In genomic region chr6:60555590-60556235, GRCm38 (mm10) we compare ENCODE assay signal across 8 mouse cellular contexts.
DNase-seq lines count a peak whose midpoint lies in the region; ATAC-seq and TF ChIP-seq lines count a peak whose summit lies in the region.

No protein-coding gene starts in this region.

- H3K4me2 ChIP-seq in forebrain, embryonic 11.5 days (ENCODE audit: low read depth, low read length, severe bottlenecking): no peak overlapping the region
- peak overlapping the region; percentile 37 for H3K4me2 ChIP-seq in embryonic facial prominence, embryonic 14.5 days (ENCODE audit: low read depth, low read length)
- H3K4me2 ChIP-seq in midbrain, embryonic 13.5 days (replicated peaks): no peak overlapping the region

- H3K36me3 ChIP-seq in forebrain, embryonic 11.5 days (ENCODE audit: control insufficient read depth, insufficient read depth, low read length): no peaks in the 10 kb centered on the region
- no peaks in the 10 kb centered on the region for H3K36me3 ChIP-seq in forebrain, embryonic 10.5 days (replicated peaks)
- H3K36me3 ChIP-seq in embryonic facial prominence, embryonic 14.5 days (ENCODE audit: control insufficient read depth, insufficient read depth, low read length): no peaks in the 10 kb centered on the region
- H3K36me3 ChIP-seq in midbrain, embryonic 13.5 days: no peaks in the 10 kb centered on the region

- no peak for DNase-seq in forebrain, embryonic 11.5 days (ENCODE audit: low spot score)
- DNase-seq in forebrain, embryonic 10.5 days (ENCODE audit: extremely low spot score, low spot score): no peak
- DNase-seq in Patski (ENCODE audit: low read depth, low spot score): no peak
- DNase-seq in embryonic facial prominence, embryonic 14.5 days (ENCODE audit: low spot score): peak; percentile 56
- DNase-seq in kidney, postnatal 14 days: peak; percentile 22
- no peak for DNase-seq in ovary, postnatal 10 days (ENCODE audit: low spot score)
- no peak for DNase-seq in gastrocnemius, postnatal 14 days

- 51% methylated on average over 9 of the region's 9 CpGs for WGBS in forebrain, embryonic 11.5 days
- 52% methylated on average over 9 of the region's 9 CpGs for WGBS in forebrain, embryonic 10.5 days
- 38% methylated on average over 9 of the region's 9 CpGs for WGBS in embryonic facial prominence, embryonic 14.5 days
- WGBS in midbrain, embryonic 13.5 days: 51% methylated on average over 9 of the region's 9 CpGs

- ATAC-seq in forebrain, embryonic 11.5 days (replicated peaks; ENCODE audit: low FRiP score): peak; percentile 46; the same call in 1 of the 2 replicates
- ATAC-seq in Patski: no peak
- ATAC-seq in embryonic facial prominence, embryonic 14.5 days (ENCODE audit: low read depth): 0 out of 2 replicates have a peak, but pooled peaks have one; percentile 18
- ATAC-seq in midbrain, embryonic 13.5 days: 0 out of 2 replicates have a peak, but pooled peaks have one; percentile 24

- no peak overlapping the region for H3K9ac ChIP-seq in forebrain, embryonic 11.5 days (ENCODE audit: low read length)
- H3K9ac ChIP-seq in embryonic facial prominence, embryonic 14.5 days (ENCODE audit: low read depth, low read length): no peak overlapping the region
- no peak overlapping the region for H3K9ac ChIP-seq in midbrain, embryonic 13.5 days (replicated peaks)

- peaks cover 6% of the 10 kb centered on the region; the same call in 1 of the 2 replicates for H3K9me3 ChIP-seq in forebrain, embryonic 11.5 days (ENCODE audit: control insufficient read depth, low read length)
- H3K9me3 ChIP-seq in forebrain, embryonic 10.5 days: peaks cover 17% of the 10 kb centered on the region
- H3K9me3 ChIP-seq in embryonic facial prominence, embryonic 14.5 days (ENCODE audit: control insufficient read depth, low read length): peaks cover 13% of the 10 kb centered on the region; the same call in 1 of the 2 replicates
- H3K9me3 ChIP-seq in midbrain, embryonic 13.5 days: 0 out of 2 replicates have a peak, but pooled peaks cover 4% of the 10 kb centered on the region

- in situ Hi-C loops in Patski (cut with MboI; ENCODE audit: low pct_unique_long_range_greater_than_20kb): no loop called here

- CTCF ChIA-PET in Patski (lab: Charles Lee): no interaction called here

- intact Hi-C loops in gastrocnemius, postnatal 14 days (cut with DNase I; ENCODE audit: low total_unique reads): no loop called here

- no peak overlapping the region for H3K27ac ChIP-seq in forebrain, embryonic 11.5 days (ENCODE audit: low read depth, low read length)
- H3K27ac ChIP-seq in forebrain, embryonic 10.5 days: no peak overlapping the region
- H3K27ac ChIP-seq in embryonic facial prominence, embryonic 14.5 days (replicated peaks; ENCODE audit: low read depth, low read length): no peak overlapping the region
- H3K27ac ChIP-seq in midbrain, embryonic 13.5 days: no peak overlapping the region

- H3K27me3 ChIP-seq in forebrain, embryonic 11.5 days (ENCODE audit: control insufficient read depth, insufficient read depth, low read length): no peaks in the 10 kb centered on the region
- H3K27me3 ChIP-seq in forebrain, embryonic 10.5 days (ENCODE audit: poor library complexity, severe bottlenecking): no peaks in the 10 kb centered on the region
- no peaks in the 10 kb centered on the region for H3K27me3 ChIP-seq in Patski
- H3K27me3 ChIP-seq in embryonic facial prominence, embryonic 14.5 days (replicated peaks; ENCODE audit: control insufficient read depth, insufficient read depth, low read length): no peaks in the 10 kb centered on the region
- no peaks in the 10 kb centered on the region for H3K27me3 ChIP-seq in midbrain, embryonic 13.5 days

- no peak overlapping the region for H3K4me3 ChIP-seq in forebrain, embryonic 11.5 days (ENCODE audit: low read depth, low read length)
- no peak overlapping the region for H3K4me3 ChIP-seq in forebrain, embryonic 10.5 days
- no peak overlapping the region for H3K4me3 ChIP-seq in embryonic facial prominence, embryonic 14.5 days (ENCODE audit: low read depth, low read length)
- no peak overlapping the region for H3K4me3 ChIP-seq in midbrain, embryonic 13.5 days (replicated peaks)

- H3K4me1 ChIP-seq in forebrain, embryonic 11.5 days (replicated peaks; ENCODE audit: control insufficient read depth, insufficient read depth, low read length): no peaks in the 10 kb centered on the region
- no peaks in the 10 kb centered on the region for H3K4me1 ChIP-seq in forebrain, embryonic 10.5 days
- H3K4me1 ChIP-seq in embryonic facial prominence, embryonic 14.5 days (ENCODE audit: control insufficient read depth, insufficient read depth, low read length): no peaks in the 10 kb centered on the region
- H3K4me1 ChIP-seq in midbrain, embryonic 13.5 days (replicated peaks): no peaks in the 10 kb centered on the region

- POLR2A ChIA-PET in Patski (lab: Charles Lee): no interaction called here

- TF ChIP-seq CTCF in Patski (IDR thresholded peaks at IDR 0.05): peak; percentile 41

Comparison
In these comparisons a context has a peak if more than half of its experiments do, and no peak if none do; other contexts are left out.
1. DNase-seq: peak in embryonic facial prominence, embryonic 14.5 days (single experiment) and kidney, postnatal 14 days (single experiment); none in forebrain, embryonic 11.5 days (single experiment), forebrain, embryonic 10.5 days (single experiment), Patski (single experiment), ovary, postnatal 10 days (single experiment) and gastrocnemius, postnatal 14 days (single experiment).